Mouse (Mus musculus) brain, embryonic 14.5 days (tissue): ENCODE measurements around the gene Cd200.

Experiments used
- CTCF ChIP-seq: fragments of 200-500 bp; IDR thresholded peaks from 2 replicates; pipeline ENCODE4 v1.5.1; 2012; ENCODE audit warnings: inconsistent platforms, mild to moderate bottlenecking, moderate library complexity, borderline replicate concordance; ENCODE audit not compliant: insufficient read depth, insufficient read length; ENCODE audit errors: extremely low read depth
- POLR2A ChIP-seq: fragments of 200-500 bp; IDR thresholded peaks from 2 replicates; pipeline ENCODE4 v1.6.1; 2012; ENCODE audit warnings: mild to moderate bottlenecking, inconsistent platforms, borderline replicate concordance; ENCODE audit not compliant: poor library complexity, insufficient read depth, insufficient read length, severe bottlenecking; ENCODE audit errors: extremely low read depth

DNA sequence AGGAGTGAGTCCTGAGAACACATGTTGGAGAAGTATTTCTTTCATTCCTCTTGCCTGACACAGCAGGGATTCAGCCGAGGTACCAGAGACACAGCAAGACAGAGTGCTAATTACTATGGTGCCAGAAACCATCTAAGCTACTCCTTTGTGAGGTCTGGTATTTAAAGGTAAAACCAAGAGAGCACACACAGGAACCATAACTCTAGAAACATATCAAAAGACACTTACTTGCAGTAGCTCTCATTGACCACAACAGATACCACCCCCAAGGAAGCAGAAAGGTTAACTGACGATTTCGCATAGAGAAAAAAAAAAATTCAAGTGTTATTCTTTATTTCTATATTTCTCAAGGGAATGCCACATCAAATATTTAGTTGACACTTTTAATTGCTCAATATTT lies 27.0 kb downstream of the Cd200 start:
- TF ChIP-seq POLR2A (no peak), CTCF (no peak)
